Mouse (Mus musculus) layer of hippocampus, adult 18-20 months (tissue): Measurements from ENCODE around the gene Nadk. TPM values are rescaled to one million over a fixed set of nuclear protein-coding genes. Genes with fewer than 3 reads are reported as not detected.
"Not testable (repeated sequence)": the region's sequence is repeated elsewhere in the genome, so short reads cannot be mapped to it uniquely, and the experiment has no call there.

Experiments
- DNase-seq, 2 experiments: peaks; one replicate each; pipeline ENCODE4 v3.0.0; 2022; ENCODE audit warnings: low spot score in 2 of 2
- total RNA-seq, 2 experiments: library from RNA; stranded (reverse); gene quantifications; 2 replicates each; pipeline ENCODE4 v1.2.3; 2021

Gene Nadk
- total RNA-seq, 2 experiments from 2014 or later, result 65.4 to 69.2 TPM

DNA sequence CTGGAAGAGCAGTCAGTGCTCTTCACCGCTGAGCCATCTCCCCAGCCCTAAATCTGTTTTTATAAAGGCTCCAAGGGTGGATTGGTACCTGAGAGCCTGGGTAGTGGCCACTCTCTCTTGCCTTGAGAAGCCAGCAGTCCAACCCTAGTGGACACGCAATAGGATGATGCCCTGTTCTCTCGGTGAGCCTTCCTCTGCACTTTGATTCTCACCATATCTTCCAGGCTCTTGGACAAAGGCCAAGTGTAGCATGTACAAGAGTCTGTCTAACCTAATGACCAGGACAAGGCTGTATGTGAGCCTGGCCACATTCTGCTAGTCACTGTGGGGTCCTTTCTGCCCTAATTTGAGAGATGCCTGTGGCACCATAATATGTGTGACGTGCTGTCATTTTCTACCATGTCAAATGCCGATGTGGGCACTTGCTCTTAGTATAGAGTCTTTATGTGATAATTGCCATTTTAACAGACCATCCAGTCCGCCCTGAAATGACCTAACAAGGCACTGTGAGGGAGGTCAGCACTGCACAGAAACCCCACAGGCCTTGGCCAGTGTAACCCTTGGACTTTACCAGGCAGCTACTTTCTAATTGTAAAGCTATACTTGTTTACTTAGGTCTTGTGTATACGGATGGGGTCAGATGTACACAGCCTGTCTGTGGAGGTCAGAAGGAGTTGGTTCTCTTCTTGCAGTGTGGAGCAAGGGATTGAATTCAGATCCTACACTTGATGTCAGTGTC, 6.6 kb downstream of the Nadk start:
- no peak for DNase-seq

DNA sequence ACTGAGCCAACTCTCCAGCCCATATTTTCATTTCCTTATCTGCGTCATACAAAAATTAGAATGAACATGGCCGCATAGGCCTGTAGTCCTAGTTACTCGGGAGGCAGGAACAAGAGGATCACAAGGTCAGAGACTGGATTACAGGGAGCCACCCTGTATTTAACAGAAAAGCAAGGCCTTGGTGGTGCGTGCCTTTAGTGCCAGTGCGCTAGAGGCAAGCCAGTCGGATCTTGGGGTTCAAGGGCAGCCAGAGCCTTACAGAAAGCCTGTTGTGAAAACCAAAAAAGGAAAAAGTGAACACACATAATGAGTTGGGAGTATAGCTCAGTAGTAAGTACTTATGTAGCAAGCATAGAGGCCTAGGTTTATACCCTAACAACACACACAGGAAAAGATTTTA, 7.6 kb downstream of the Nadk start:
- no peak for DNase-seq

GRCm38 (mm10) chr4:155570315-155570714, 8.1 kb downstream of the Nadk start:
- DNase-seq, result not testable (repeated sequence)

DNA sequence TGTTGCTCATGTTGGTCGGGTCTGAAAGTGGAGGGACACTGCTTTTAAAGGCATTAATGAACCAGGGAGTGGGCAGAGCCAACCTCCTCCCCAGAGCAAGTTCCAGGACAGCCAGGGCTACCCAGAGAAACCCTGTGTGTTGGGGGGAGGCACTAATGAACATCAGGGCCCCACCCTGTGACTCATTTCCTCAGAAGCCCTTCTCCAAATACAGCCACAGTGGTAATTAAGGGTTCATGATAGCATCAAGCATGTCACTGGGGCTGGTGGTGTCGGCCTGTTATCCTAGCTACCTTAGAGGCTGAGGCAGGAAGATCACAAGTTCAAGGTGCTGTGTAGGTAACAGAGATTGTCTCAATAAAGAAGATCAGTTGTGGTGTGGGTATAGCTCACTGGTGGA, 9.3 kb downstream of the Nadk start:
- no peak for DNase-seq

DNA sequence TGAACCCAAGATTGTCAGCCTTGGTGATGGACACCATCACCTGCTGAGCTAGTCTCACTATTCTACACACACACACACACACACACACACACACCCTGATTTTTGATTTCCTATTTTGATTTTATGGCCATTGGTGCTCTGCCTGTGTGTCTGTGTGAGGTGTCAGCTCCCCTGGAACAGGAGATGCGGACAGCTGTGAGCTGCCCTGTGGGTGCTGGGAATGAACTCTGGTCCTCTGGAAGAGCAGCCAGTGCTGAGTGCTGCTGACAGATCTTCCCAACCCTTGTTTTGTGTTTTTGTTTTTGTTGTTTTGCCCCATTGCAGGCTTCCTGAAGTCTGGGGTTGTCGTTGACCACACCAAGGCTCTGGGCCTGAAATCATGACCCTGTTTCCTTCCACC, 11.0 kb downstream of the Nadk start:
- no peak for DNase-seq

GRCm38 (mm10) chr4:155573876-155574275, 11.7 kb downstream of the Nadk start:
- DNase-seq, result no peak

- DNase-seq, result no peak
Observed at GRCm38 (mm10) chr4:155574931-155575330, 12.8 kb downstream of the Nadk start.

- DNase-seq, result no peak
Observed at GRCm38 (mm10) chr4:155575521-155575920, 13.3 kb downstream of the Nadk start.

GRCm38 (mm10) chr4:155577132-155577531, 15.0 kb downstream of the Nadk start:
- no peak for DNase-seq

DNA sequence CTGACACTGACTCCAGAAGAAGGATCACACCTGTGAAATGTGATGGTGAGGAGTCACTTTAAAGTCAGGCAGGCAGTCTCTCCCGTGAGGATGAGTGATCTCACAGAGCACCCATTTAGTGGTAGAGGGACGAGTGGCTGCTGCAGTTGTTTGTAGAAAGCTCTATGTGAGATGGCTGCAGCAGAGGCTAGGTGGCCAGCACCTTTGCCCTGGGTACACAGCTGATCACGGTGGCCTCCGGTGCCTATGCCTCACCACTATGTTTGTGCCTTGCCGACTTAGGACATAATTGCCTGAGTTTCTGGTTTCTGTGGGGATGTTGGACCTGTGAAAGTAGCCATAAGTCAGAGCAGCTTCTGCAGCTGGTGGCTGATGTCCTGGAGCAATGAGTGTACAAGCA, 15.6 kb downstream of the Nadk start:
- DNase-seq, result no peak

DNA sequence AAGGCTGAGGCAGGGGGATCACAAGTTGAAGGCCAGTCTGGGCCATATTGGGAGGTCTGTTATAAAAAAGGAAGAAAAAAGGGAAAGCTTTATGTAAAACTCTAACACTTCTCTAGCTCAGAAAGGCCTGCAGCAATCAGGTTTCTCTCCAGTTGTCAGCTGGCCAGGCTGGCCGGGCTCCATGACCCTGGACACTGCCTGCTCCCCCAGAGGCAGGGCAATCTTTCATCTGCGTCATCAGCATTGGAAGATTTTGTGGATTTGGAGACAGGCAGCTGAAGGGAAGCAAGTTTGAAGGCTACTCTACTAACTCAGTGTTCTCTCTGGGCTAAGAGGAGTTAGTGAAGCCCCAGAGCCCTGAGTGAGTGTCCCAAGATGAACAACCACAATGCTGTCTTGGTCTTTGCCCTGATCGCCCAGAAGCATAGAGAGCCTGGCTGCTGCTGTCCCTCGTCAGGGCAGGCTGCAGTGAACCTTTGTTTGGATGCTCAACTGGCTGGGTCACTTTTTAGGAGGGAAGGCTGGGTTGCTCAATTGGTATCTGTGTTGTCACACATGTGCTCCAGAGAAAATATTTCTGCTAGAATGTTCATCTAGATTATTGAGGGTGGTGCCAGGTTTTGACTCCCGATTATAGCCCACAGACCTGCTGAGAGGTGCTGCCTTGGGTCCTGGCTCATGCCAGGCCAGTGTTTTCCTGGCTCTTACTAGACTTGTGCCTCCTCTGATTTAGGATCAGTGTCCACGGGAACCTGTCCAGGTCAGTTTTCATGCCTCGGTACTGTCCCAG, 16.4 kb downstream of the Nadk start:
- DNase-seq, result no peak

- peak in 1 of 2 experiments; percentile 67 for DNase-seq
Observed at GRCm38 (mm10) chr4:155580420-155580819, 18.2 kb downstream of the Nadk start.

DNA sequence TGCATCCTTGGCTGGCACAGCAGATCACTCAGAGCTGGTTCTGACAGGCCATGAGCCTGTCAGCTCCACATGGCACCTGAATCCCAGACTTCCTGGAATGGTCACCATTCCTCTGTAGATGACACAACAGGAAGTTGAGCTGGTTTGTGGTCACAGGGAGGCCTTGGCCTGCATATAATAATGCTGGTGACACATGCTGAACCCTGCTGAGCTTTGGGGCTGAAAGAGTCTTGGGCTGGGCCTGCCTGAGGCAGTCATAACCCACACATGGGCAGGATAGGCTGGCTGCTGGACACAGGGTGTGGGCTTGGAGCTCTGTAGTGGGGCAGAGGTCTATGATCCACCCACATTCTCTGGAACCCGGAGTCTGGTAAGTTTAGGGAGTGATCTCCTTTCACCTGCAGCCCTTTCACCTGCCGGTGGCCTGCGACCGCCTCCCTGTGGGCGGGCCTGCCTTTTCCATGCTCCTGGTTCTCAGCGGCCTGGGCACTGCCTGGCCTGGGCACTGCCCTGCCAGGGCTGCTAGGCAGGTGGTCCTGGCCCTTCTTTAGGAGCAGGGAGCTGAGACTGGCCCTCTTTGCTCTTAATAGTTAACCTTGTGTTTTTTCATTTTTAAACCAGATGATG, 20.2 kb downstream of the Nadk start:
- no peak for DNase-seq

GRCm38 (mm10) chr4:155589356-155589755, 27.2 kb downstream of the Nadk start:
- no peak for DNase-seq

GRCm38 (mm10) chr4:155591012-155591719, 29.0 kb downstream of the Nadk start:
- DNase-seq, result no peak

DNA sequence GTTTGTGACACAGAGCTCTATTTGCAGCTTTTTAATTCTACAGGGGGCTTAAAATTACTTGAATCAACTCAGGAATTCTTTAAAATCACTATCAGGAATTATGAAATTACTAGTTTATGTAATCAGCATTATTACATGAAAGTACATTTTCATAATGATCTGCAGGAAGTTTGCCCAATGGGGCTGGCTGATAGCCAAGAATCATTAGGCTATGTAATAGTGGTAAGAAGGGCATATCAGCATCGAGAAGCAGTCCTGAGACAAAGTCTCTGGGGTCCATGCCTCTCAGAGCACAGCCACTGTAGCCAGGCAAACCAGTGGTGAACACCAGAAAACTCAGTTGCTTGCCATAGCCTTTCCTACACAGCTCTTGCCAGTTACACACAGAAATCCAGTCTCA, 31.6 kb downstream of the Nadk start:
- no peak for DNase-seq

- no peak for DNase-seq
Observed at GRCm38 (mm10) chr4:155595777-155596176, 33.6 kb downstream of the Nadk start.

GRCm38 (mm10) chr4:155596606-155597005, 34.4 kb downstream of the Nadk start:
- no peak for DNase-seq

GRCm38 (mm10) chr4:155598536-155598935, 36.4 kb downstream of the Nadk start:
- DNase-seq, result no peak

GRCm38 (mm10) chr4:155599901-155600825, 38.0 kb downstream of the Nadk start:
- no peak for DNase-seq
